Mouse (Mus musculus) C3H10T1/2 (cell line): ENCODE results near the gene Tgfb1i1. TPM values are rescaled to one million over a fixed set of nuclear protein-coding genes. Genes with fewer than 3 reads are reported as not detected.

Experiments used
- polyA plus RNA-seq, 2 experiments: library from polyadenylated mRNA; unstranded; fragments of >200 nt; fragmentation: generic; extraction: Trizol; gene quantifications; one replicate each; pipeline ENCODE4 v1.2.1; 2012; ENCODE audit warnings: missing spikeins in 2 of 2

Tgfb1i1 gene
- 100 to 1,000 TPM in 1 of 2 experiments, 10 to 100 TPM in 1; 59.9 to 101 TPM for polyA plus RNA-seq

GRCm38 (mm10) chr7:128246496-128247391 is at the start of gene Tgfb1i1:
Tgfb1i1 (plus strand) TSS chr7:128246812.

DNA sequence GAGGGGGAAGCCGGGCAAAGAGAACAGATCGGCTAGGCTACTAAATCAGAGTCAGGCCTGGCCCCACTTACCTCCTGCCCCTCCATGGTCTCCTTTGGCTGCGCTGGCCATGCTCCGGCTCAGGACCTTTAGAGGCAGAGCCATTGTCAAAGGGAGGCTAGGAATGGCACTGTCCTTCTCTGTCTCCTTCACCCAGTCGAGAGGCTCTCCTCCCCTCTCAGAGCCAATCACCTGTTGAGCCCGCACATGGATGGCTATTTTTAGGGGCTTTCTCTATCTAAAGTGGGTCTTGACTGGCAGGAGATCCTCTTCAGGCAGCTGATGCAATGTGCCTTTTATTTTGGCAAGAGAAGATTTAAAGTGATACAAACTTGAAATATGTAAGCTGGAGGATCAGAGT is 40.5 kb upstream of the Tgfb1i1 start, which contains the start of gene Cox6a2:
Cox6a2 (minus strand) TSS at position 236 of the 400 bp plus-strand sequence.

GRCm38 (mm10) chr7:128236856-128237592 is 9.6 kb upstream of the Tgfb1i1 start, which contains the start of gene Armc5:
Armc5 (plus strand) TSS chr7:128237342.

DNA sequence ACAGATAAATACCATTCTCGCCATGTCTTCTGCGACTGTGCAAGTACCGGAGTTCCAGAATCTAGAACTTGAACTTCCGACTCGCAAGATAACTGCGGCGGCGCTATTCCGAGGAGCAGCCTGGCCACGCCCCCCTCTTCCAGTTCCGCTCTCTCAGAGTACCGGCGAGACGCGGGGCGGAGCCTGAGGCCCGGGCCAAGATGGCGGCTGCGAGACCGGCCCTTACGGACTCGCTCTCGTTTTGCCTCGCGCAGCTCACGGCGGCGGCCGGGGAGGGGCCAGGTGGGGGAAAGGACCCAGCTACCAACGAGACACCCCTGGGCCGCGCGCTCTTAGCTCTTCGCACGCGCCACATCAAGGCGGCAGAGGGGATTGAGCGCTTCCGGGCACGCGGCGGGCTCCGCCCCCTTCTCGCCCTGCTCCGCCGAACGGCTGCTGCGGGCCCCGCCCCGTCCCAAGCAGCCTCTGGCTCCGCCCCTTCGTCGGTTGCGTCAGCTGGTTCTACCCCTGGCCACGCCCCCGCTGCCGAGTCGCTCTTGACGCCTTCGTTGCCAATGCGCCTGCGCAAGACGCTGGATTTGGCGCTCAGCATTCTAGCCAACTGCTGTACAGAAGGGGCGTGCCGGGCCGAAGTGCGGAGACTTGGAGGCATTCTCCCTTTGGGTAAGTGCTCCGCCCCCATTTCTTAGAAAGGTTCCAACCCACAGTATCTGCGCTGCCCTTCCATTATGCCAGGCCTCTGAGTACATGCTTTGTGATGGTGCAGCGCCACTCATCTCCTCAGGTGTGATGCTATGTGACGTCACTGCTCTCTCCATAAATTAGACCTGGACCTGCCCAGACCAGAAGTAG is 8.5 kb upstream of the Tgfb1i1 start, which contains the start of gene 9130023H24Rik:
9130023H24Rik (minus strand) TSS at position 105 of the 852 bp plus-strand sequence.

DNA sequence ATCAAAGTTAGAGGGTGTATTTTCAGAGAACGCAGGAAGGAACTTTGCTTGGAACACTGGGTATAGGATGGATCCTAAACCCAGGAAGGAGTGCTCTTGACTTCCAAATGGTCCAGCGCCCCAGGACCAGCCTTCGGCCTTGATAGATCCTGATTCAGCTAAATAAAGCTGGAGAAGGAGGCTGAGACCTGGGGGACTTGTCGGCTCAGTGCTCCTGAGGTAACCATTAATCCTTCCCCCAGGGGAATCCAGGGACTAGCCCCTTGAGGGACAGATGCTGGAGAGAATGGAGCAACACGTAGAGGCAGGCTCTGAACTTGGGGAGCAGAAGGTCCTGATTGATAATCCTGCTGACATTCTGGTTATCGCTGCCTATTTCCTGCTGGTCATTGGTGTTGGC is 18.8 kb downstream of the Tgfb1i1 start, which contains the start of gene Slc5a2:
Slc5a2 (plus strand) TSS at position 247 of the 400 bp plus-strand sequence.

GRCm38 (mm10) chr7:128297617-128298480 is 51.2 kb downstream of the Tgfb1i1 start, which contains the start of gene BC017158:
BC017158 (minus strand) TSS chr7:128298170.

Other genes starting within 250 kb of the Tgfb1i1 start
- under 1 TPM; 0.02 to 0.72 TPM for gene Trim72, start 242.9 kb upstream of the Tgfb1i1 start, polyA plus RNA-seq
- not detected for gene Itgam, start 184.2 kb upstream of the Tgfb1i1 start, polyA plus RNA-seq
- gene Gm49368, start 184.1 kb upstream of the Tgfb1i1 start, polyA plus RNA-seq: not detected
- gene Itgax, start 117.3 kb upstream of the Tgfb1i1 start, polyA plus RNA-seq: not detected
- gene Itgad, start 92.4 kb upstream of the Tgfb1i1 start, polyA plus RNA-seq: not detected
- gene Cox6a2, start 40.4 kb upstream of the Tgfb1i1 start, polyA plus RNA-seq: under 1 TPM; 0.14 to 0.90 TPM
- gene Armc5, start 9.5 kb upstream of the Tgfb1i1 start, polyA plus RNA-seq: 10 to 100 TPM; 12.7 to 12.8 TPM
- 1 to 10 TPM in 1 of 2 experiments, under 1 TPM in 1; 0.51 to 3.1 TPM for gene 9130023H24Rik, start 8.8 kb upstream of the Tgfb1i1 start, polyA plus RNA-seq
- not detected for gene Slc5a2, start 18.8 kb downstream of the Tgfb1i1 start, polyA plus RNA-seq
- gene BC017158, start 51.4 kb downstream of the Tgfb1i1 start, polyA plus RNA-seq: 10 to 100 TPM; 10.9 to 13.9 TPM
- gene Rgs10, start 171.9 kb downstream of the Tgfb1i1 start, polyA plus RNA-seq: 10 to 100 TPM; 21.1 to 38.4 TPM
- 10 to 100 TPM; 11.8 to 22.1 TPM for gene Tial1, start 214.9 kb downstream of the Tgfb1i1 start, polyA plus RNA-seq